Mouse (Mus musculus) MN1 (cell line): ENCODE data around the gene Wdr17.
A peak's percentile ranks its signal among the peaks of the same experiment; 100 is the strongest.
"Not testable (repeated sequence)": the region's sequence is repeated elsewhere in the genome, so short reads cannot be mapped to it uniquely, and the experiment has no call there.

Source experiments
- DNase-seq: peaks from one replicate; pipeline ENCODE4 v3.0.0-alpha.2; 2016; ENCODE audit warnings: low spot score

Wdr17 gene

DNA sequence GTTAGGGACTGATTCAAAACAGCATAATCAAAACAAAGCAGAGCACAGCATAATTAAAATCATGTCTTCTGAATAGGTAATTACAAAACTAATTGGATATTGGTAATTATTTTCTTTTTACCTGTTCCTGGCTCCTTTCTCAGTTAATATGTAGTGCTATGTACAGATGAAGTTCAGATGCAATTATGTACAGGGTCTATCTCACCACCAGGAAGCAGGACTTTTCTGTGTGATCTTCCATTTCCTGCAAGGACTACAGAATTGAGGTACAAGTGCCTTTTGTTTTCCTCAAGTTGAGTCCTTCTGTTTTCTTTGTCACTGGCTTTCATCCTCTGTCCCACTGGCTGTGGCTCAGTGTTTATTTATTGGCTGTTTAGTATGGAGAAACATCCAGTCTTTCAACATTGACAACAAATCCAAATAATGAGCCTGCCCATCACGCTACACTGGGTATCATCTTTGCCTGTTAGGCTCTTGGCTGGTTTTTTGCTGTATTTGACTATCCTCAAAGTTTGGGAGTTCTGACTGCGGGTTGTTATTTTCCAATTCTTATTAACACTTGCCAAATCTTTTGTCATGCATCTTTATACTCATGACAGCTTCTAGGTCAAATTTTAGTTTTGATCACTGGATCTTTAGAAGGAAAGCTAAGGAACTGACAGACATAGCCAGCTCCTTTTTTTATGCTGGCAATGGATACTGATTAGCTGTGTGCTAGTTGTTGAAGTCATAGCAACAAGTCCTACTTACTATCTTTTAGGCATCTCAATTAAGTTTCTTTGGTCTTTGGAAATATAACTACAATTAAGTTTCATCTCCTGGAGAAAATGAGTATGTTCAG lies 94.9 kb downstream of the Wdr17 start:
- DNase-seq: no peak

DNA sequence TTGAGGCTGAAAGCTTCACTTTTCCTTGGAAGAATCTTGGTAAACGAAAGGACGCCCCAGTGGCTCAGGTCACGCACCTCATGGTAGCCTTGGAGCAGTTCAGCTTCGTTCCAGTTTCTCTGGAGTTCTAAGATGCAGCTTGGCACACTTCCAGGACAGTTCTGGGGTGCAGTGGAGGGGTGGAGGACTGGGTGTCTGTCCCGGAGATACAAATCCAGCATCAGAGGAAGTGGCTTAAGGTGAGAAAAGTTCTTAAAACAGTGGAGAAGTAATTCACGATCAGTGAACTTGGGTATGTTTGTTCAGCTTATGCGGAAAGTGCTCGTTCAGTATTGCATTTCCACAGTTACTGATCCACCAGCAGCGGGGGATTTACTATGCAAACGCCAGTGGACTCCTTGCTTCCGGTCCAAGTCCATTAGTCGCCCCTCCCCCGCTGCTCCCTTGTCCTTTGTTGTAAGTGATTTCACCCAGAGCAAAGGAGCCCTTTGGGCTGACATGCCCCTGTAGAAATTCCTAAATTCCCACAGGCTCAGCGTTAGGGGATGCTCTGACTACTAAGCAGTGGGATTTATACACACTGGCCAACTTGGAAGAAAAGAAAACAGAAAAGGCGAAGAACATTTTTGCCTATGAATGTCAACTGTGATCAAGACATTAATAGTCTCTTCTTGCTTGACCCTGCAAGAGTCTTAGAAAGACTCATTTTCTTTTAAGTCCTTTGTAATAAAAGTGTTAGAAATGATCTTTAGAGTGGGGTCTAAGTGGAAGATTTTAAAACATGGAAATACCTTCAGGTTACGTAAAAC lies 106.6 kb downstream of the Wdr17 start:
- no peak for DNase-seq

DNA sequence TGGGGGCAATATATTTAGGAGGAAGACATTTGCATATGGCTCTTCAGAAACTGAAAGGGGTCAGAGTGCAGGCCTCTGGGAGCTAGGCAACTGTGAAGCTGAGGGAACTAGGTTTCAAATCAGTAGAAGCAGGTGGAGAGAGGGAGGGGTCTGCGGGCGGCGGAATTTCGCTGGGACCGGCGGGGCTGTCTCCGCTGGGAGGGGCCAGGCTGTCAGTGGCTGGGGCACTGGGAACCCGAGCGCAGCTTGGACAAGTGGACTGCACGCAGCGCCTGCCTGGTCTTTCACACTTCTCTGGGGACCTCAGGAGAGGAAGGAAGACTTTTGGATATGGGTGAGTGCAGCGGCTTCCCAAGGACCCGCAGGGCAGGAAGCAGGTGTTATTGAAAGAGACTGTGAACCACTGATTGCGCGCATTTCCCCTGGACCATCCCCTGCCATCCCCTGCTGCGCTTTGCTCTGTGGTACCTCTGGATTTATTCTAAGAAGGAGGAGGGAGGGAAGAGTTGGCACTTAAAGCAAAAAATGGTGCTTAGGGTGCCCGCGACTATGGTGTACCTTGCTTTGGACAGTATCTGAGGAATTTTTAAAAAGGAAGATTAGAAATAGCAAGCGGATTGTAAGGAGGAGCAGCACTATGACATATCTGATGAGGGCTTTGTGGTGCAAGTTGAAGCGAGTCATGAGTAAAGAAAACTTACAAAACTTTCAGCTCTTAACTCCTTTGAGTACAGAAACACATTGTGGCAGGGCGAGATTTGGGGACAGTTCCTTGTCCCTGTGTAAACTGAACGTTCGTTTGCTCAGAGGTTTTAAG lies 107.5 kb downstream of the Wdr17 start:
- DNase-seq: no peak

DNA sequence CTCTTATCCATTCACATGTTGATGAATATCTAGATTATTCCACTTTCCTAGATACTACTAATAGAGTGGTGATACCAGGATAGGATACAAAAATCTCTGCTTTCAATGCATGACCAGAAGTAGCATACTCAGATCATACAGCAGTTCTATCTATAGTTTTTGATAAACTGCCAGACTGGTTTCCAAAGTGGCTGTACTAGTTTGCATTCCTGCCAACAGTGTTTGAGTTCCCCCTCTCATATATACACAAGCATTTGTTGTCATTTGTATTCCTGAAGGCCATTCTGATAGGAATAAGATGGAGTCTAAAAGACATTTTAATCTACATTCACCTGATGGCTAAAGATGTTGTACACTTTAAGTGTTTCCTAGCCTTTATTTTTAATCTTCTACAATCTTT lies 110.0 kb downstream of the Wdr17 start:
- no peak for DNase-seq

DNA sequence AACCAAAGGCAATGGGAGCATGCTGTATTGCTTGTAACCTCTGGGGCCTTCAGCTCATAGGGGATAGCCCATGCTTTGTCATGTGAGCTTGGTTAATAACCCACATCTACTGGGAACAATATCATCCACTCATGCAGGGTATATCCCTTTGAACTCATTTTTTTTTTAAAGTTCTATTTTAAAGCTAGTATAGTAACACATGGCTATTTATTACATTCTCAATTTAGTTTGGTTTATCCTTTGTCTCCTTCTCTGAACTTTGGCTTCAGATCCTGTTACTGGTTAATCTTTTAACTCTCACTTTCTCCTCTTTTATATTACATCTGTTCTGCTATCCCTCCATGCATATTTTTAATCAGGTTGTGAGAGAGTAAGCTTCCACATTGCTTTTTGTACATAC lies 110.7 kb downstream of the Wdr17 start:
- DNase-seq: no peak

DNA sequence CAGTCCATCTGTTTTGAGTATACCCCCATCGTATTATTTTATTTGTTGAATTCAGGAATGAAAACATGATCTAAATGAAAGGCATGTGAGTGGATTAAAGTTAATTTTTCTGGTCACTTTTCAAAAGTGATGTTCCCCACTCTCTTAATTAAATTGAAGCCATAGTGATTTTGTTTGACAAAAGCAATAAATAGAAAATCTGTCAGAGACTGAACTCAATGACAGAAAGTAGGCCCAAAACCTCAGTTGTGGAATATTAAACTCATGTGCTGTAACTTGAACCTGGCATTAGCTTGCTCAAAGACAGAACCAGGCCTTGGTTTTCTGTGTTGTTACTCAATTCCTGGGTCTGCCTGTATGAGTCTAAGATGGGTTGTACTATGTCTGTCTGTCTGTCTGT lies 129.3 kb downstream of the Wdr17 start:
- no peak for DNase-seq

DNA sequence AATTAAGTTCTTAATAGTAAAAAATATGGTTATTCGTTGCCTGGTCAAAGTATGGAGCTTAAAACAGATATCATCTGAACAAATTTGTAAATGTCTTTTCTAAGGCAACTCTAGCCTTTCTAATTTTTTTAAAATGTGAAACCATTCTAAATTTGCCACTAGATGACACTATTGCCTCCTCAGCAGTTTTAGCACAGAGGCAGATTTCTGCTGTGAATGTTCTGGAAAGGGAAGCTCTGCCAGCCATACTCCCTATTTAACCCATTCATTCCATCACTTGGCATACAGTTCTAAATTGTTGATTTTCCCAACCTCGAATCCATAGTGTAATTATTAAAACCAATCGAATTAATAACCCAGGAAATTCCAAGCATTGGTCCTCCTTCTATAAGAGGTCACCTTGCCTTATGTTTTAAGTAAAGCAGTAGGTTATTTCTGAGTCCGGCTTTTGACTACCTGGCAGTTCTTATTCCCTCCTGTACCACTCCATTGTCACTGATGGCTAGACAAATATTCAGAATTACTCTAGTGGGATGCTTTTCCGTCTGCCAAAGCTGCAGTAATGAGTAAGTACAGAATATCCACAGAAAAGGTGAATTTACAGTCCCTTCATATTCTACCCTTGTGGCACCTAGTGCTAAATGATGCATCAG lies 150.2 kb downstream of the Wdr17 start:
- no peak for DNase-seq

DNA sequence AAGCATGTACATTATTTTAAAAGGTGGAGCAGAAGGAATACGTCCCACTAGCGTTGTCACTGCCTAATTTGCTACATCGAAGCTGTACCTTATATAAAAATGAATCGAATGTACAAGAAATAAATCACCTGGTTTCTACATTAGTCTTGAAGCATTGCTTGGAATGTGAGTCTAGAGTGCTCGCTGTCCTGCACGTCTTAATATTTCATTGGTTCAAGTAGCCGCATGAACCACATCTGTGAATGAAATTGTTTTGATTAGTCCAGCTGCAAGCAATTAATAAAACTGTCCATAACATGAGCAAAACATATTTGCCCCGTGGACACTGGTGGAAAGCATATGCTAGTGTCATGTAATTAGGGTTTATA lies 162.3 kb downstream of the Wdr17 start:
- DNase-seq: no peak

DNA sequence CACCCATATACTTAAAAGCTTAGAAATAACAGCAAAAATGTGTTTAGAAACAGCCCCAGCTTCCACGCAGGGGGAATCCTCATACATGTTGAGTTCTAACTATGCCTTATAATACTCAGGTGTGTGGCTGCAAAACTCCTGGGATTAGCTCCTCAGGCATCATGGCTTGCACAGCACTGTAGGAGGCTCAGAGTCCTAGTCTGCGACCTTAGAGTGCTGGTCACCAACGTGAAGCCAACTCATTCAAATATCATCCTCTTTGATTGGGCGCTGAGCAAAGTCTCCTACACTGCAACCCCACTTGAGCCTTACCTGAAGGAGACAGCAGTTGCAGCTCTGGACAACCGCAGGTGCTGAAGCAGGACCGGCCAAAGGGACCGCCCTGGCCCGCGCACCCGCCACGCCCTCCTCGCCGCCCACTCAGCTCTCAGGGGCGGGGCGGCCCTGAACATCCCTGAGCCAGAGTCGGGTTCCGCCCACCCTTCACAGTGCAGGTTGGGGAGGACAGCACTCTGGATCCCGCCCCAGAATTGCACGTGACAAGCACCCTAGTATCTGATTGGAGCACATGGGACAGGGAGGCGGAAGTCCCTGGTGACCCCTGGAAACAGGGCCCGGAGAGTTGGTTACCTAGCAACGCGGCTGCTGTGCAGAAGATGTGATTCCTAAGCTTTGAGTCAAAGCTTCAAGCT lies 162.9 kb downstream of the Wdr17 start:
- no peak for DNase-seq

DNA sequence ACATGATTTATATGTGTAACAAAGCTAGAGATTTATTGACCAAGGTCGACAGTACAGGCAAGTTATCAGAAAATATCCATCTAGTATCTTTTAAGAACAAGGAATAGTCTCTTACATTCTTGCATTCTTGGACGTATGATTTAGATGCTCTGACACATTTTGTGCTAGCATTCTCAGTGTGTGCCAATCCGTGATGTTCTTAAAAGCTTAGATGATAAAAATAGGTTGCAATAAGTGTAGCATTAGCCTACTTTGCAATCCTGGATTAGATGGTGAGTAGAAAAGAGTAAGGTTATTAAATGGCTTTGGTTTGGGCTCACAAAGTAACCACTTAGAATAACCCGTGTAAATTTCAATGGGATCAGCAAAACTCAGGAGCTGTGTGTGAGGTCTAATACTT lies 168.5 kb downstream of the Wdr17 start:
- DNase-seq: no peak

DNA sequence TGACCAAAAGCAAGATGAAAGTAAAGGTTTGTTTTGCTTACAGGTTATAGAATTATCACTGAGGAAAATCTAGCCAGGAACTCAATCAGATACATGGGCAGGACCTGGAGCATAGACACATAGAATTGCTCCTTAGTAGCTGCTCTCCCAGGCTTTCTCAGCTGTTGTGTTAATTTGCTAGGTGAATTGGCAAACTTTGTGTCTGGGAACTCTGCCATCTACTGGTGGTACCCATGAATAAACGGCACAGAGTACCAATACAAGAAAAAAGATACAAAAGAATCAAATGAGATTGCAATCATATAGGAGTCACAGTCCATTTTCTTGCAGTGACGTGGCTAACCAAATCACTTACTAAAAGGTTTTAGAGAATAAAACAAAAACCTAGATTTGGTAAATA lies 181.2 kb downstream of the Wdr17 start:
- DNase-seq: peak; percentile 9

DNA sequence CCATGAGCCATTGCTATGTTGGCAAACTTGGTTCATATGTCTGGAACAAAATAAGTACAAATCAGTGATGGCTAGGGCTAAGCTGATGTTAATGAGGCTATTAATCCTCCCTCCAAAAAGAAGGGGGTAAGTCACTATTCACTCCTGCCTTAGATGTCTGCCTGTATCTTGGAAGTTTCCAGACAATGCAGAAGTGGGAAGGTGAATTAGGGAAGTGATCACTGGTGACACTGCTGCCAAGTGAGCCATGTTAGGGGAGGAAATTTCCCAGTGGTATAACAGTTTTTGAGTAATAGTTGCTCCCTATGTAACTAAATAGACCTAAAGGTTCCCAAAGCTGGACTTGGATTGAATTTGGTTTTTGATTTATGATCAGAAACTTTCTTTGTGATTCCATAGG lies 215.2 kb downstream of the Wdr17 start:
- DNase-seq: no peak

DNA sequence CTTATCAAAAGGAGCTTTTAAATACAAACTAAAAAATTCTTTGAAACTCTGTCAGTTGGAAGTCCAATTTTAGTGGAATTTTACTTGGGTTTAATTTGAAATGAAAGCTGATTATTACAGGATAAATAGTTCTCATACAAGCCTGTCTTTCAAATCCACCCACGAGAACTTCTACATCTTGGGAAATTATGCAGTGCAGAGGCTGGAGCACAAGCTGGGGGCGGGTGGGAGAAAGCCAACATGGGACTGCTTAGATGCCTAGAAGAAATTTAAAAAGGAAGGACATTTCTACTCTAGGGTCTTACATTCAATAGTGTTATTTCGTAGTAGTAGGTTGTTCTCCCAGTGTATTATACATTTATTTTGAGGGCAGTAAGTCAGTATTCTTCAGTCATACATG lies 219.2 kb downstream of the Wdr17 start:
- DNase-seq: no peak

DNA sequence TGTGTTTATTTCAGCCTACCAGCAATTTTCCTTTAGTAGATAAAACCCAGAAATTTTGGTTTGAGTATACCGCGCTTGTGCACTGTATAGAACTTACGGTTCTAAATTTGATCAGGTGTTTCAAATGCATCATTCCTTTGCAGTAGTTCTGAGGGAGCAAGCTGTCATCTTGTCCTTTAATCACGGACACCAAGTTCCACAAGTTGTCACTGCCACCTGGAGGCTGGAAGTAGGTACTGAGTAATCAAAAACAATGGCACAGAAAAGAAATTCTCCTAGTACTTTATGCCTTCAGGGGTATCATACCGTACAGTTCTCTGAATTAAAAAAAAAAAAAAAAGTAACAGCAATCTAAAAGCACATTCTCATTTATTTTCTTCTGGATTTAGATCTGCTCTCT lies 226.3 kb downstream of the Wdr17 start:
- peak; percentile 68 for DNase-seq

DNA sequence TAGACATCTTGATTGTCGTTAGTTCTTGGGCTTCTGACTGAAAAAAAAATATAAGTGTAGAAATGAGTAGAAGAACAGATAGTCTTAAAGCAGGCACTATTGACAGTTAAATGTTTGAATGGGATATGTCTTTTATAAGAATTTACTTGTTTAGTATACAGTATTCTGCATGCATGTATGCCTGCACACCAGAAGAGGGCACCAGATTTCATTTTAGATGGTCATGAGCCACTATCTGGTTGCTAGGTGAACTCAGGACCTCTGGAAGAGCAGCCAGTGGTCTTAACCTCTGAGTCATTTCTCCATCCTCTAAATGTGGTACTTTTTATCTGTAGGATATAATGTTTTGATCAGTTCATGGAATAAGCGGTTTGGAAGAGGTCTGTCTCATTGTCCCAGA lies 227.3 kb downstream of the Wdr17 start:
- no peak for DNase-seq

DNA sequence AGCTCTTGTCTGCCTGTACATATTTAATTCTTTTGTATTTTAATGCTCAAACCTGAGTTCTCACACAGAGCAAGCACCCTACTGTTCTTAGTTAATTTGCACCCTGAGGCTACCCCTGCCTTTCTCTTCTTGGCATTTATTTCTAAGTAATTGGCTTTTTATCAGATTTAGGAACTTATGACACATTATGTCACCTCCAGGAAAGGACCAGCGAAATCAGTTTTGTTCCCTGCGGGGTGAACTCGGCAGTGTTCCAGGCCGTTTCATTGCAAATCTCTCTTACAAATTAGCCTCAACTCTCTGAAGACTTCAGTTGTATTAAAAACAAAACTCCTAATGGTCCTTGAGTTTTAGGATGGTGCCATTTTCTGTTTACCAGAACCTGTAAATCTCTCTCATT lies 248.3 kb downstream of the Wdr17 start:
- no peak for DNase-seq

DNA sequence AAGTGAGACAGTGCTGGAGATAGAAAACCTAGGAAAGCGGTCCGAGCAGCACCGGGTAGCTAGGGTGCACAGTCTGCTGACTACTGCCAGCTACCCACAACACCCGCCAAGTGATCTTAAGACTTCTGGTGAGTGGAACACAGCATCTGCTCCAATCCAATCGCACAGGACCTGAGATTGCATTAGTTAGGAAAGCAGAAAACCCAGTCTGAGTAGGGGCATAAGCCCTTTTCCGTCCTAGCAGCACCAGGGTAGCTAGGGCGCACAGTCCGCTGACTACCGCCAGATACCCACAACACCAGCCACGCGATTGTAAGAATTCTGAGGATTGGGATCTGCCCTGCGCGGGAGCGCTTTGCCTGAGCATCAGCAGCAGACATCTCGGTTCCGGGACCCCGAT lies 270.3 kb downstream of the Wdr17 start:
- not testable (repeated sequence) for DNase-seq

DNA sequence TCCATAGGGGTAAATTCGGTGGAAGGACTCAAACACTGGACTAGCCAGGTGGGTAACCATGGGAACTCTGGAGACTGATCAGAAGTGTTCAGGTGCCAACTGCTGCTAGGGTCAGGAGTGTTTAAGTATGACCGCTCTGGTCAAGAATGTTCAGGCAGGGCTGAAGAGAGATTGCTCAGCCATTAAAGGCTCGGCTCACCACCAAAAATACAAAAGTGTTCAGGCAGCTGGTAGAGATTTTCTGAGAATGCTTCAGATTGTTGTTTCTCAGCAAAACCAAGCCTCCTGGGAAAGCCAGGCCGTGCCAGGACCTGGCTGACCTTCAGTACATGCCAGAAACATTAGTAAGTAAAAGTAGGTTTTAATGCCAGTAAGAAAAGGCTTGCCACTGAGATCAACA lies 276.7 kb downstream of the Wdr17 start:
- no peak for DNase-seq

DNA sequence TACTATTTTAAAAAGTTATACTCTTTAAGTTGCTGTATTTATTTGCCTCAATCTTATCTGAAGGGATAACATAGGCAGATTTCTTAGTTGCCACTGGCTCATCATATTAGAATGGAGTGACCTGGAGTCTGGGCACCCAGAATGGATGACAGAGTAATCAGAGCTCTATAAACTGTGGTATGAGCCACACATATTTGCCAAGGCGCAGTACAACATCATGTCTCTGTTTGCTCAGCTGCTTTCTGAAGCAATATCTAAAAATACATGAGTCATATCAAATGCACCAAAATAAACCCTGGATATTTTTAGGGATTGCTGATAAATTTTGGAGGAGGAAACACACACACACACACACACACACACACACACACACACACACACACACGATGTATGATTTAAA lies 277.6 kb downstream of the Wdr17 start:
- DNase-seq: no peak

DNA sequence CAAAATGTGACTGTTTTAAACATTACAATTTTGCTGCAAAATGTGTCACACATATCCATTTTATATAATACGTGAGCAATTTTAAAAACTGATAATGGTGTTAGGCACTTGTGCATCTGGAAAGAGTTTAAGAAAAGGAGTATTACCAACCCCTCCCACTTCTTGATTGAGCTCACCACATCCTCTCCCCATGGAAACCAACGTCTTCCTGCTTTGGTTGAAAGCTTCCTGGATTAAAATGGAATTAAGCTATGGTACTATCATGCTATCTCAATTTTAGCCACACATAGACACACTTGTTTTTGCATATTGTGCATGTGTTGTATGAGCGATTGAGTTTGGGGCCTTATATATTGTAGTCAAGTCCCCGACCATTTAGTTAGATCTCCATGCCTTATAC lies 283.5 kb downstream of the Wdr17 start:
- DNase-seq: no peak

DNA sequence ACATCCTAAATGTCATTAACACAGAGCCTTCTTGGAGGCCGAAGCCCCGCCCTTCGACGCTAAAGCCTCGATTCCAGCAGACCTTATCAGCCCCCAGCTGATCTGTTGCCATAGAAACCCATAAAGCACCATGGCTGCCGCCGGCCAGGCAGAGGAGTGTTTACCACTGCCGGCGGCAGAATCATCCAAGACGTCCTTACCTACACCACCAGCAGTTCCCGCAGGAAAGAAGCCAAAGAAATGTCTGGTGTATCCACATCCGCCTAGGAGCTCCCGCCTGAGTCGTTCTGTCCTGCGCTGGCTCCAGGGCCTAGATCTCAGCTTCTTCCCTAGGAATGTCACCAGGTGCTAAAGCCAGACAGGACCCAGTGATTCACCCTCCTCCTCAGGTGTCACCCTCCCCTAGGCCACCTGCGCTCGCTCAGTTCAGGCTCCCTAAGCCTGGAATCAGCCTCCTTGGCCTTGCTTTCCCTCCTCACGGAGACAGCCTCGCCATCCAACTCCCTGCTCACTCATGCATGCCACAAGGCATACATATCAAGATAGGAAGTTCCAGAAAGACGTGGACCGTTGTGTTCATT lies 286.2 kb downstream of the Wdr17 start, which contains the start of gene Spata4:
Gene Spata4 (plus strand): TSS at position 111 of the 581 bp plus-strand sequence.
- peak; percentile 60 for DNase-seq
